Mouse (Mus musculus) telencephalon, adult 2 months (tissue): Measurements from ENCODE around the gene Tmem50b.
A peak's percentile ranks its signal among the peaks of the same experiment; 100 is the strongest.

ENCODE experiments used
- DNase-seq: peaks from one replicate; pipeline ENCODE4 v3.0.0-alpha.2; 2011; ENCODE audit warnings: low read depth, low spot score

The Tmem50b gene

GRCm38 (mm10) chr16:91609501-91610245, 12.1 kb upstream of the Tmem50b start:
- no peak for DNase-seq

- no peak for DNase-seq
Measured at GRCm38 (mm10) chr16:91606958-91607357, 9.4 kb upstream of the Tmem50b start.

- DNase-seq = no peak
Measured at GRCm38 (mm10) chr16:91605156-91605555, 7.6 kb upstream of the Tmem50b start.

- DNase-seq = no peak
Measured at GRCm38 (mm10) chr16:91601693-91602092, 4.1 kb upstream of the Tmem50b start.

GRCm38 (mm10) chr16:91601081-91601480, 3.5 kb upstream of the Tmem50b start:
- DNase-seq = no peak

- DNase-seq = no peak
Measured at GRCm38 (mm10) chr16:91599242-91599641, 1.6 kb upstream of the Tmem50b start.

GRCm38 (mm10) chr16:91596779-91597671, 575 bp downstream of the Tmem50b start:
- DNase-seq = no peak

GRCm38 (mm10) chr16:91596397-91596778, 1.2 kb downstream of the Tmem50b start:
- DNase-seq = no peak

- DNase-seq = no peak
Measured at GRCm38 (mm10) chr16:91595076-91595475, 2.5 kb downstream of the Tmem50b start.

- no peak for DNase-seq
Measured at GRCm38 (mm10) chr16:91593262-91593661, 4.3 kb downstream of the Tmem50b start.

GRCm38 (mm10) chr16:91592162-91592561, 5.4 kb downstream of the Tmem50b start:
- no peak for DNase-seq

GRCm38 (mm10) chr16:91588703-91589102, 8.9 kb downstream of the Tmem50b start:
- DNase-seq = no peak

GRCm38 (mm10) chr16:91587730-91588453, 9.7 kb downstream of the Tmem50b start:
- no peak for DNase-seq

GRCm38 (mm10) chr16:91586244-91586643, 11.4 kb downstream of the Tmem50b start:
- no peak for DNase-seq

GRCm38 (mm10) chr16:91585617-91586016, 12.0 kb downstream of the Tmem50b start:
- DNase-seq = no peak

- no peak for DNase-seq
Measured at GRCm38 (mm10) chr16:91582307-91582706, 15.3 kb downstream of the Tmem50b start.

GRCm38 (mm10) chr16:91578980-91579720, 18.4 kb downstream of the Tmem50b start:
- peak; percentile 46 for DNase-seq

GRCm38 (mm10) chr16:91575151-91575550, 22.4 kb downstream of the Tmem50b start:
- no peak for DNase-seq

- DNase-seq = no peak
Measured at GRCm38 (mm10) chr16:91571105-91571504, 26.5 kb downstream of the Tmem50b start.

GRCm38 (mm10) chr16:91568960-91569359, 28.6 kb downstream of the Tmem50b start:
- no peak for DNase-seq

GRCm38 (mm10) chr16:91566002-91566401, 31.6 kb downstream of the Tmem50b start:
- no peak for DNase-seq
